Mouse (Mus musculus) neural tube, embryonic 13.5 days (tissue): Measurements from ENCODE around the gene Trim47. TPM values are rescaled to one million over a fixed set of nuclear protein-coding genes. Genes with fewer than 3 reads are reported as not detected.
A peak's percentile ranks its signal among the peaks of the same experiment; 100 is the strongest.

Source experiments
- ATAC-seq: fragments of 200-750 bp; cut with Nextera tagmentation; 2 replicates; pipeline ENCODE4 v1.8.0; 2017; ENCODE audit warnings: low read depth, mild to moderate bottlenecking, moderate TSS enrichment, moderate library complexity
- H3K27ac ChIP-seq: fragments of 300-500 bp; sonication (generic); replicated peaks from 2 replicates; pipeline ENCODE4 v1.5.1; 2015; ENCODE audit warnings: moderate library complexity, mild to moderate bottlenecking, inconsistent platforms
- H3K27me3 ChIP-seq: fragments of 300-500 bp; sonication (generic); 2 replicates; pipeline ENCODE4 v1.6.1; 2015; ENCODE audit warnings: mild to moderate bottlenecking, inconsistent platforms
- H3K36me3 ChIP-seq: fragments of 300-500 bp; sonication (generic); 2 replicates; pipeline ENCODE4 v1.6.1; 2015; ENCODE audit warnings: mild to moderate bottlenecking, inconsistent platforms
- H3K4me1 ChIP-seq: fragments of 300-500 bp; sonication (generic); replicated peaks from 2 replicates; pipeline ENCODE4 v1.6.1; 2015; ENCODE audit warnings: inconsistent platforms
- H3K4me2 ChIP-seq: fragments of 300-500 bp; sonication (generic); 2 replicates; pipeline ENCODE4 v1.6.1; 2015; ENCODE audit warnings: inconsistent platforms, mild to moderate bottlenecking, moderate library complexity
- H3K4me3 ChIP-seq: fragments of 300-500 bp; sonication (generic); 2 replicates; pipeline ENCODE4 v1.5.1; 2015; ENCODE audit warnings: mild to moderate bottlenecking, inconsistent platforms
- H3K9ac ChIP-seq: fragments of 300-500 bp; sonication (generic); 2 replicates; pipeline ENCODE4 v1.6.1; 2015; ENCODE audit warnings: moderate library complexity, mild to moderate bottlenecking, inconsistent platforms
- H3K9me3 ChIP-seq: fragments of 300-500 bp; sonication (generic); 2 replicates; pipeline ENCODE4 v1.6.1; 2016; ENCODE audit warnings: inconsistent platforms
- WGBS: fragments of 180-500 bp; shearing (Covaris S2); methylation state at CpG from one replicate; pipeline ENCODE4 v1.1.7; 2015; 5-methylcytosine and 5-hydroxymethylcytosine counted together
- polyA plus RNA-seq: library from polyadenylated mRNA; unstranded; fragments of >200 nt; fragmentation: Nextera tagmentation; extraction: Ambion mirVana; gene quantifications from 2 replicates; pipeline ENCODE4 v1.2.1, GENCODE M21; 2015

The Trim47 gene
- polyA plus RNA-seq, 1 experiment from 2014 or later, result 4.3 TPM

GRCm38 (mm10) chr11:116111611-116112203 is 15.3 kb downstream of the Trim47 start:
- no peak for ATAC-seq

GRCm38 (mm10) chr11:116111067-116111466 is 15.9 kb downstream of the Trim47 start:
- Histone ChIP-seq H3K27me3 (peaks cover 60% of the 10 kb centered on the region), H3K27ac (no peak overlapping the region), H3K36me3 (no peaks in the 10 kb centered on the region), H3K9ac (no peak overlapping the region), H3K4me3 (no peak overlapping the region), H3K4me2 (no peak overlapping the region), H3K9me3 (no peaks in the 10 kb centered on the region), H3K4me1 (peaks cover 40% of the 10 kb centered on the region)
- WGBS, result 85% methylated on average over 4 of the region's 4 CpGs
- ATAC-seq, result no peak

More at GRCm38 (mm10) chr11:116111611-116112203, 15.3 kb downstream of the Trim47 start:
- no peak overlapping the region for H3K27ac ChIP-seq
- no peaks in the 10 kb centered on the region for H3K9me3 ChIP-seq
- H3K4me1 ChIP-seq, result peaks cover 34% of the 10 kb centered on the region
- H3K9ac ChIP-seq, result no peak overlapping the region
- H3K4me3 ChIP-seq, result no peak overlapping the region
- no peak overlapping the region for H3K4me2 ChIP-seq
- no peaks in the 10 kb centered on the region for H3K36me3 ChIP-seq
- WGBS, result 85% methylated on average over 19 of the region's 19 CpGs
- H3K27me3 ChIP-seq, result peaks cover 54% of the 10 kb centered on the region

DNA sequence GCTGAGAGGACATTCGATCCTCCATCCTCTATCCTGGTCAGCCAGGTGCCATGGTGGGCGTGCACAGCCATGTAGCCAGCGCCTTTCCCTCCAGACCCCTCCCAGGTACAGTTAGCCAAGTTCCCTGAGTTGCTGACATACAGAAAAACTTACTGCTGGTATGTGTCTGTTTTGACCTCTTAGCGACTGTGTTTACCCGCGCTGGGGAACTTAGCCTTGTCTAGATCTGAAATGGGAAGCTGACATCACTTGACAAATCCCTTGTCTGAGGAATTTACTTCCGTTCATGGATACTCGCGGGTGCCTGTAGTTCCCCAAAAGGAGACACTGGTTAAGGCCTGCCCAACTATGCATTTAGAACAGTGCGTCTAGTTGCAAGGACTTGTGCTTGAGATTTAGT is 16.5 kb downstream of the Trim47 start:
- Histone ChIP-seq H3K27me3 (peaks cover 65% of the 10 kb centered on the region), H3K4me1 (peaks cover 43% of the 10 kb centered on the region), H3K4me2 (peak overlapping the region; percentile 52), H3K27ac (no peak overlapping the region), H3K9me3 (no peaks in the 10 kb centered on the region), H3K36me3 (no peaks in the 10 kb centered on the region), H3K4me3 (peak overlapping the region; percentile 37; the same call in 1 of the 2 replicates), H3K9ac (no peak overlapping the region; the same call in 1 of the 2 replicates)
- no peak for ATAC-seq
- WGBS, result 36% methylated on average over 10 of the region's 10 CpGs

DNA sequence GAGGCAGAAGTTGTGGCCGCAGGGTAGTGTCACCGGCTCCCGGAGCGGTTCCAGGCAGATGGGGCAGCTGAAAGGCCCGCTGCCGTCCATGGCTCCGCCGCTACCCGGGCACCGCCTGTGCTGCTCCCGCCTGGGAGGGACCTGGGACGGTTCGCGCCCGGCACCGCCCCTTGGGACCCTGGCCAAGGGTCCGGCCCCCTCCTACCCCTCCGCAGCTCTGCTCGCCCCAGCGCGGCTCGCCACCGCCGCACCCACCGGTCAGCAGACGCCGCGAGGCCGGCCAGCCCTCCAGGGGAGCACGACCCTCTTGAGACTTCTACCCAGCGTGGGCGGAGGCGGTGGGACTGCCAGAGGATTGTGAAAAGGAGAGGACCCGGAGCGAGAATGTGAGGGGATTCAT is 16.9 kb downstream of the Trim47 start:
- Histone ChIP-seq H3K27me3 (peaks cover 68% of the 10 kb centered on the region), H3K9ac (peak overlapping the region; percentile 53), H3K4me2 (peak overlapping the region; percentile 52), H3K36me3 (no peaks in the 10 kb centered on the region), H3K4me1 (peaks cover 43% of the 10 kb centered on the region), H3K9me3 (no peaks in the 10 kb centered on the region), H3K4me3 (peak overlapping the region; percentile 37), H3K27ac (no peak overlapping the region)
- ATAC-seq, result no peak
- WGBS, result 4% methylated on average over 35 of the region's 35 CpGs

DNA sequence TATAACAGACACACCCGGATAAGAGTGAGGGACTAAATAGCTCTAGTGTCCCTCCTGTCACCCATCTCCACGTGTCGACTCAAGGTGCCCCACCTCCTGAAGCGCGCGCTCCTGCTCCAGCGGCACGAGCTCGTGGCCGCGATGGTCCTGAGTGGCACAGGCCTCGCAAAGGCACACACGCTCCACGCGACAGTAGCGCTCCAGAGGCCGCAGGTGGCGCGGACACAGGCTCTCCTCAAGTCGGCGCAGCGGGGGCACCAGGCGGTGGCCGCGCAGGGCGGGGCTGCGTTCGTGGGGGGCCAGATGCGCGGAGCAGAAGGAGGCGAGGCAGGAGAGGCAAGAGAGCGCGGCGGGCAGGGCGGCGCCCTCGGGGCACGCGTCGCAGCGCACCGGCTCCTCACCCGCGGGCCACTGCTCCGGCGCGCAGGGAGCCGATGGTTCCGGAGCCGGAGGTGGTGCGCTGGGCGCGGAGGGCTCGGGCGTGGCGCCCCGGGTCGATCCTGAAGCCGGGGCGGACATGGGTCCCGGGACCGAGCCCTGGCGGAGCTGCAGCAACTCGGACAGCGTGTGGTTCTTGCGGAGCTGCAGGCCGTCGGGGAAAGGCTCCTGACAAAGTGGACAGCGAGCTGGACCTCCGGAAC is 17.4 kb downstream of the Trim47 start:
- Histone ChIP-seq H3K4me2 (peak overlapping the region; percentile 52), H3K9ac (peak overlapping the region; percentile 53)

DNA sequence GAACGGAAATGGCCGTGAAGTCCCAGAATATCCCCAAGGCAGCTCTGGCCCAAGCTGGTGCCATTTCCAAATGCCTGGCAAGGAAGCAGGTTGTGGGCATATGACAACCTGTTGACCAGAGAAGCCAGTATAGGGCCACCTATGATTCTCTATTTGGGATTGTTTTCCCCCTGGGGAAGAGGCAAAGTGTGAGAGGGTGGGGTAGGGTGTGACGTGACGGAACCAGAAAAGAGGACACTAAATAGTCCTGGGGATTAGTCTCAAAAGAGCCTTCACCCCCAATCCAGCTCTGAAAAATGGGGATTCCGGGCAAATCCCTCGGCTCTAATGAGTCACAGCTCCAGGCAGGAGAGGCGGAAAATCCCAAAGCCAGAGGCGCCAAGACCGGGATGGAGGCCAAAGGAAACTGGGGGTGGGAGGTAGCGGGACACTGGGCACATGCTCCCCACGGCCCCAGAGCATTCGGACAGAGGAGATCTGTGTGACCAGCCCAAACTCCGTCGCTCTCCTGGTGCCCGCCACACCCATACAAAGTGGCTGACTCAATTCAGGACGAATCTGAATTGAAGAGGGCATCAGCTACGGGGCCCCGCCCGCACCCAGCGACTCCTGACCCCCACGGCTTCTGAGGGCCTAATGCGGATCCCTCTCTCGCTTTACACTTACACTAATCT is 18.4 kb downstream of the Trim47 start:
- Histone ChIP-seq H3K4me1 (peaks cover 54% of the 10 kb centered on the region), H3K9me3 (no peaks in the 10 kb centered on the region), H3K4me2 (peak overlapping the region; percentile 52), H3K36me3 (no peaks in the 10 kb centered on the region), H3K27ac (no peak overlapping the region), H3K27me3 (peaks cover 68% of the 10 kb centered on the region), H3K9ac (no peak overlapping the region), H3K4me3 (peak overlapping the region; percentile 37)
- no peak for ATAC-seq
- WGBS, result 4% methylated on average over 23 of the region's 23 CpGs

More for the DNA sequence above, 17.4 kb downstream of the Trim47 start:
- no peaks in the 10 kb centered on the region for H3K36me3 ChIP-seq
- 2% methylated on average over 54 of the region's 70 CpGs for WGBS
- H3K27ac ChIP-seq, result no peak overlapping the region
- no peak for ATAC-seq
- H3K4me1 ChIP-seq, result peaks cover 45% of the 10 kb centered on the region
- H3K4me3 ChIP-seq, result peak overlapping the region; percentile 37
- H3K27me3 ChIP-seq, result peaks cover 68% of the 10 kb centered on the region
- no peaks in the 10 kb centered on the region for H3K9me3 ChIP-seq

DNA sequence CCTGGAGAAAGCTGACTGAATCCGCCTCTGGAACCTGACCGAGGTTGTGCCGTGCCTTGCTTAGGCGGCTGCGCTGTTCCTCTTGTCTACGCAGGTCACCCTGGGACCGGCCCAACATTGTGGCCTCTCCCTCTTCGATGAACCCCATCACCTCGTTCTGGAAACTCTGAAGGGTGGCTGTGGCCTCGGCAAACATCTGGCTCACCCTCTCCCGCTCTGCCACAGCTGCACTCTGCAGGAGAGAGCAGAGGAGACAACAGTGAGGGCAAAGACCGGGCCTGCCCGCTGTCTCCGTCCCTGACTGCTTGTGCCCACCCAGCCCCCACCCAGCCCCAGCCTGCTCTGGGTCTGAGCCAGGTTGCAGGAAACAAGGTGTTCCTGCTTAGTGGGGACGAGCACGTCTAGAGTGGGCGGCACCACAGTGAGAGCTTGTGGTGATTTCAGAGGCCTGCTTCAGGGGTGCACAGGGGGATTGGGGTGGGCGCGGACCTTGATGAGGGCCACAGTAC is 19.2 kb downstream of the Trim47 start:
- peak overlapping the region; percentile 52 for H3K4me2 ChIP-seq
- H3K27me3 ChIP-seq, result peaks cover 68% of the 10 kb centered on the region
- H3K36me3 ChIP-seq, result no peaks in the 10 kb centered on the region
- 14% methylated on average over 19 of the region's 19 CpGs for WGBS
- no peak overlapping the region for H3K27ac ChIP-seq
- H3K4me1 ChIP-seq, result peaks cover 58% of the 10 kb centered on the region
- peak overlapping the region; percentile 10; the same call in 1 of the 2 replicates for H3K9ac ChIP-seq
- ATAC-seq, result no peak
- 0 out of 2 replicates have a peak overlapping the region, but pooled peaks have one; percentile 37 for H3K4me3 ChIP-seq
- no peaks in the 10 kb centered on the region for H3K9me3 ChIP-seq

GRCm38 (mm10) chr11:116106963-116107776 is 19.8 kb downstream of the Trim47 start:
- no peaks in the 10 kb centered on the region for H3K36me3 ChIP-seq
- H3K4me1 ChIP-seq, result peaks cover 62% of the 10 kb centered on the region
- ATAC-seq, result no peak
- peaks cover 68% of the 10 kb centered on the region for H3K27me3 ChIP-seq
- no peak overlapping the region for H3K9ac ChIP-seq
- H3K27ac ChIP-seq, result no peak overlapping the region
- no peaks in the 10 kb centered on the region for H3K9me3 ChIP-seq
- H3K4me2 ChIP-seq, result peak overlapping the region; percentile 52
- WGBS, result 24% methylated on average over 14 of the region's 14 CpGs
- no peak overlapping the region for H3K4me3 ChIP-seq

DNA sequence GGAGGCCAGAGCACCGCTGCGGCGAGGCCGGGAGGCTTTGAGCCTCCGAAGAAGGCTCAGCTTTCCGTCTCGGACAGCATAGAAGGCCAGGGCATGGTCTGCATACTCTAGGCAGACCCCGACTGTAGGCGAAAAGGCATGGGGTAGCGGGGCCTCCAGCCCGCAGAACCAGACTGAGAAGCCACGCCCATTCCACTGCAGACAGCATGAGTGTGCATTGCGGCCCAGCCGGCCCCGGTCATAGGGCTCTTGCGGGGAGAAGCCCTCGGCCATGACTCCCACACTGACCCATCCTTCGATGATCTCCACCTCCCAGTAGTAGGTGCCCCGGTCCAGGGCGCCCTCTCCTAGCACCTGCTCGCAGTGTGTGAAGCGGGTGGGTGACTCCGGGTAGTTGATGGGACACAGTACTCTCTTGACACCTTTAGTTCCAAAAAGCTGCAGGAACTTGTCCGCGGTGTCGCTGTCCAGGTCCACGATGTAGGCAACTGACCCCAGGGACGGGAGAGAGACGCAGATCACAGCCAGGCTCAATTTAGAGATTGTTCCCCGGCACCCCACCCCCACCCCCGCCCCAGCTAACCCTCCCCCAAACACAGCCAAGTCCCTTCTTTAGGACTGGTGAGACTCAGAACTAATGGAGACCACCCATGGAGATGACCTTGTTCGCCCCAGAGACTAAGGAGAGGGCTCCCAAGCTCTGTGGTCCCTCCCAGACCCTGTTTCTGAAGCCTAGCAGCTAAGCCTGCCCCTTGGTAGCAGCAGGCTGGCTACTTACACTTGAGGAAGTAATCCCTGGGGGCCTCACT is 20.7 kb downstream of the Trim47 start:
- WGBS, result 19% methylated on average over 32 of the region's 32 CpGs
- H3K9ac ChIP-seq, result no peak overlapping the region

GRCm38 (mm10) chr11:116105065-116105464 is 21.9 kb downstream of the Trim47 start:
- H3K9me3 ChIP-seq, result no peaks in the 10 kb centered on the region
- H3K4me2 ChIP-seq, result no peak overlapping the region
- peaks cover 68% of the 10 kb centered on the region for H3K4me1 ChIP-seq
- no peaks in the 10 kb centered on the region for H3K36me3 ChIP-seq
- H3K27ac ChIP-seq, result no peak overlapping the region
- peaks cover 48% of the 10 kb centered on the region for H3K27me3 ChIP-seq
- ATAC-seq, result no peak
- no peak overlapping the region for H3K4me3 ChIP-seq
- WGBS, result 98% methylated on average over 2 of the region's 2 CpGs
- H3K9ac ChIP-seq, result no peak overlapping the region

More for the DNA sequence above, 20.7 kb downstream of the Trim47 start:
- Histone ChIP-seq H3K9me3 (no peaks in the 10 kb centered on the region), H3K36me3 (no peaks in the 10 kb centered on the region), H3K4me1 (peaks cover 70% of the 10 kb centered on the region), H3K27ac (no peak overlapping the region), H3K27me3 (peaks cover 61% of the 10 kb centered on the region), H3K4me3 (no peak overlapping the region), H3K4me2 (peak overlapping the region; percentile 25; the same call in 1 of the 2 replicates)
- ATAC-seq, result no peak
